Mouse (Mus musculus) stomach, postnatal 0 days (tissue): ENCODE measurements around the gene Adam30.

Source experiments
- CTCF ChIP-seq: IDR thresholded peaks from 2 replicates; pipeline ENCODE4 v1.5.1; 2016; ENCODE audit warnings: antibody characterized with exemption, low read depth, mild to moderate bottlenecking, moderate library complexity
- EP300 ChIP-seq: optimal IDR thresholded peaks from 2 replicates; pipeline ENCODE3; 2016; ENCODE audit warnings: antibody characterized with exemption

DNA sequence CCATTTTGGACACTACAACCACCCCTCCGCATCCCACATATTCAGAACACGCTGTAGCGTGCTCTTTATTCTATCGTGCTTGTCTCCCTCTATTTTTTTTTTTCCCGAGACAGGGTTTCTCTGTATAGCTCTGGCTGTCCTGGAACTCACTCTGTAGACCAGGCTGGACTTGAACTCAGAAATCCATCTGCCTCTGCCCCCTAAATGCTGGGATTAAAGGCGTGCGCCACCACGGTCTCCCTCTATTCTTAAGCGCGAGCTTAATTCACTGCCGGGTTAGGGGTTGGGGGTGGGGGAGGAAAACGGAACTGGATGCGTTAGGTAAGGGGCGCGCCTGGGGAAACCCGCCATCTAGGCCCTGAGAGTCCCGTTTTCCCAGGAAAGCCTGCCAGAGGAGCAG lies at the start of gene Adam30:
- TF ChIP-seq CTCF = no peak
- TF ChIP-seq EP300 = no peak
